Mouse (Mus musculus) ES-CJ7 (cell line): Measurements from ENCODE around the gene Uty.

Experiments
- DNase-seq: peaks from one replicate; pipeline ENCODE4 v3.0.0; 2011; ENCODE audit warnings: low read depth, low spot score

Uty gene

GRCm38 (mm10) chrY:1245426-1245863, at the start of gene Uty:
Gene Uty, minus strand, starts transcription at chrY:1245759.
- peak; percentile 85 for DNase-seq

- DNase-seq: no peak
Measured at GRCm38 (mm10) chrY:1293708-1294107, 48.1 kb upstream of the Uty start.

- peak; percentile 82 for DNase-seq
Measured at GRCm38 (mm10) chrY:1286171-1286795, 40.7 kb upstream of the Uty start, which contains the start of gene Ddx3y. Gene Ddx3y, minus strand, starts transcription at chrY:1286629.

GRCm38 (mm10) chrY:1285735-1286134, 40.2 kb upstream of the Uty start:
- DNase-seq: no peak

- DNase-seq: no peak
Measured at GRCm38 (mm10) chrY:1246117-1246516, 558 bp upstream of the Uty start.

- peak; percentile 7 for DNase-seq
Measured at GRCm38 (mm10) chrY:1244940-1245339, 619 bp downstream of the Uty start.

- no peak for DNase-seq
Measured at GRCm38 (mm10) chrY:1244421-1244820, 1.1 kb downstream of the Uty start.

GRCm38 (mm10) chrY:1220001-1220400, 25.6 kb downstream of the Uty start:
- peak; percentile 11 for DNase-seq

GRCm38 (mm10) chrY:1178476-1178875, 67.1 kb downstream of the Uty start:
- no peak for DNase-seq

GRCm38 (mm10) chrY:1163054-1163453, 82.5 kb downstream of the Uty start:
- no peak for DNase-seq

GRCm38 (mm10) chrY:1116153-1116552, 129.4 kb downstream of the Uty start:
- DNase-seq: no peak

GRCm38 (mm10) chrY:1114016-1114415, 131.5 kb downstream of the Uty start:
- DNase-seq: no peak
